Mouse (Mus musculus) brain, embryonic 14.5 days (tissue): ENCODE measurements around the gene Tmbim6.

Experiments used
- CTCF ChIP-seq: fragments of 200-500 bp; IDR thresholded peaks from 2 replicates; pipeline ENCODE4 v1.5.1; 2012; ENCODE audit warnings: inconsistent platforms, mild to moderate bottlenecking, moderate library complexity, borderline replicate concordance; ENCODE audit not compliant: insufficient read depth, insufficient read length; ENCODE audit errors: extremely low read depth
- POLR2A ChIP-seq: fragments of 200-500 bp; IDR thresholded peaks from 2 replicates; pipeline ENCODE4 v1.6.1; 2012; ENCODE audit warnings: mild to moderate bottlenecking, inconsistent platforms, borderline replicate concordance; ENCODE audit not compliant: poor library complexity, insufficient read depth, insufficient read length, severe bottlenecking; ENCODE audit errors: extremely low read depth

GRCm38 (mm10) chr15:99375581-99375980 lies 17.1 kb upstream of the Tmbim6 start:
- TF ChIP-seq POLR2A (no peak), CTCF (no peak)
